Comparison of ENCODE assay signal across 8 mouse cellular contexts in the genomic region with DNA sequence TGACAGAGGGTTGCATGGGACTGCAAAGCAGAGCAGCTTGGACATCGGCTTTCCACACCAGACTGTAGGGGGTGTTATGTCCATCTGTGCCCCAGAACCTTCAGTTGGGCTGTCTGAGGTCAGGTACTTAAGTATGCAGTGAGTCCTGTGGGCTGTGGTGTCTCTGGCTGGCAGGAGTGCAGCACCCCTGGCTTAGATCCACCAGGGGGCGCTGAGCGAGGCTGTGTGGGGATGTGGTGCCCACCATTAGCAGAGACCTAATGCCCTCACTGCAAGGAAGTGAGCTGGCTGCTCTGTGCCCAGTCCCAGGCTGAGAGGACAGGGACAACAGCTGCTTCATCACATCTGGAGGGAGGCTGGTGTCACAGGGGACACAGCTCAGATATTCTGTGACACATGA.
DNase-seq lines count a peak whose midpoint lies in the region; ATAC-seq and TF ChIP-seq lines count a peak whose summit lies in the region.

No protein-coding gene starts in this region.

- no peaks in the 10 kb centered on the region for H3K27me3 ChIP-seq in testis, adult 2 months (ENCODE audit: control insufficient read depth, insufficient read depth, low read length)
- no peaks in the 10 kb centered on the region for H3K27me3 ChIP-seq in embryonic facial prominence, embryonic 12.5 days
- H3K27me3 ChIP-seq in splenic B cell, adult 2 months (ENCODE audit: control insufficient read depth, insufficient read depth, low read length, poor library complexity, severe bottlenecking), result no peaks in the 10 kb centered on the region

- no peaks in the 10 kb centered on the region for H3K36me3 ChIP-seq in testis, adult 2 months (ENCODE audit: control insufficient read depth, insufficient read depth, low read length)
- no peaks in the 10 kb centered on the region for H3K36me3 ChIP-seq in embryonic facial prominence, embryonic 12.5 days
- H3K36me3 ChIP-seq in splenic B cell, adult 2 months (ENCODE audit: control insufficient read depth, insufficient read depth, low read length, poor library complexity, severe bottlenecking), result no peaks in the 10 kb centered on the region

- no peak overlapping the region for H3K27ac ChIP-seq in testis, adult 2 months (ENCODE audit: control insufficient read depth, insufficient read depth, low read depth, low read length)
- no peak overlapping the region for H3K27ac ChIP-seq in embryonic facial prominence, embryonic 12.5 days

- peak; percentile 71; the same call in 1 of the 2 replicates for TF ChIP-seq CTCF in testis, adult 2 months (IDR thresholded peaks at IDR 0.05; ENCODE audit: control insufficient read depth, insufficient read depth, insufficient replicate concordance, low read depth, low read length)

- H3K4me2 ChIP-seq in embryonic facial prominence, embryonic 12.5 days (replicated peaks), result no peak overlapping the region

- WGBS in embryonic facial prominence, embryonic 12.5 days, result 10% methylated on average over 3 of the region's 3 CpGs

- no peak overlapping the region for H3K9ac ChIP-seq in embryonic facial prominence, embryonic 12.5 days

- no peak overlapping the region for H3K4me3 ChIP-seq in testis, adult 2 months (ENCODE audit: control insufficient read depth, low read depth, low read length)
- H3K4me3 ChIP-seq in embryonic facial prominence, embryonic 12.5 days, result no peak overlapping the region

- ATAC-seq in embryonic facial prominence, embryonic 12.5 days (ENCODE audit: insufficient number of reproducible peaks, insufficient read depth, low FRiP score, low TSS enrichment), result 0 out of 2 replicates have a peak, but pooled peaks have one; percentile 39

- no peaks in the 10 kb centered on the region for H3K9me3 ChIP-seq in embryonic facial prominence, embryonic 12.5 days

- TF ChIP-seq POLR2A in testis, adult 2 months (IDR thresholded peaks at IDR 0.05; ENCODE audit: control insufficient read depth, low read depth, low read length), result no peak

- no peaks in the 10 kb centered on the region; the same call in 1 of the 2 replicates for H3K4me1 ChIP-seq in testis, adult 2 months (ENCODE audit: control insufficient read depth, insufficient read depth, low read length)
- peaks cover 16% of the 10 kb centered on the region for H3K4me1 ChIP-seq in embryonic facial prominence, embryonic 12.5 days

- DNase-seq in adrenal gland, adult (ENCODE audit: inconsistent age in 2 of 2, low spot score in 1 of 2), result peak; percentile 58 to 80
- DNase-seq in adrenal gland, postnatal 4 days (ENCODE audit: low spot score in 2 of 2), result no peak
- DNase-seq in testis, postnatal 14 days (ENCODE audit: low spot score), result no peak
- peak; percentile 45 for DNase-seq in kidney, adult 9 months
- DNase-seq in lung, postnatal 36 days, result peak; percentile 62
- peak; percentile 62 for DNase-seq in splenic B cell, adult 2 months (ENCODE audit: low read depth, low spot score)

Comparison
In these comparisons a context has a peak if more than half of its experiments do, and no peak if none do; other contexts are left out.
1. DNase-seq: peak in adrenal gland, adult (2 of 2), kidney, adult 9 months (single experiment), lung, postnatal 36 days (single experiment) and splenic B cell, adult 2 months (single experiment); none in adrenal gland, postnatal 4 days (0 of 2) and testis, postnatal 14 days (single experiment).